Mouse (Mus musculus): ENCODE results near the gene Igsf10.

DNA sequence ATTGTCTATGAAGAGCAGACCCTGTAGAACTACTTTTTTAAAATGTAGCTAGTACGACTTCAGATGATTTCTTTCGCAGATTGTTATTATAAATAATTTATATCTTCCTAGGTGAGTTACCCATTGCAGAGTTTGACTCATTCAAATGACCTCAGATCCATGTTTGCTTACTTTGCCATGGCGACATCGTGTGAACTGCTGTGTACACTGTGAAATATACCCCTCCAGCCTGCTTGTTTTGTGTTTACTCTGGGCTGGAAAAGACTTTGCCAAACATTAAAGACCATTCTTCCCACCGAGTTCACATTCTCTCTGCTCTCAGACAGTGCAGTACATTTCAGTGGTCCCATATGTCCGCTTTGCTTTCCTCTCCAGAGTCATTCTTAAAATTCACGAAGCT, 28.1 kb downstream of the Igsf10 start:
- TF ChIP-seq CTCF (IDR thresholded peaks at IDR 0.05; ENCODE audit: low read depth) (no peak), EP300 (IDR thresholded peaks at IDR 0.05; ENCODE audit: low read depth) (no peak)

All from liver, postnatal 0 days (tissue).